Mouse (Mus musculus) mature B cell (primary cell): ENCODE data around the gene Flvcr2.

Experiments
- in situ Hi-C: fragments of 300-500 bp; cut with MboI; formaldehyde crosslinking; loops from 2 replicates; pipeline ENCODE4 v1.14.3; 2019

Flvcr2 gene

DNA sequence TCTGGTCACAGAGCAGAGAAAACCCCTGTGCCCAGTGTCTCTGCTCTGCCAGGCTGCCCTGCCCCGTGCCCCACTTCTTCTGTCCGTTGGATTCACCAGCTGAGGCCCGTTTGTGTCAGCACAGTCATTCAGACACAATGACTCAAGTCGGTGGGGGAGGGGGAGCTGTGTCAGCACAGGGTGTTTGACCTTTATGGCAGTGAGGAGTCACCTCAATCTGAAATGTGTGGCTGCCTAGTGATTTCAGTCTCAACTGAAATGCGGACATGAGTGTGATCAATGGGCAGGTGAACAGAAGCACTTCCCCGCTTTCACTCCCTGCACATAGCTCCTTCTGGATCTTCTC is 16.4 kb upstream of the Flvcr2 start:
- in situ Hi-C loops, result no loop called here

DNA sequence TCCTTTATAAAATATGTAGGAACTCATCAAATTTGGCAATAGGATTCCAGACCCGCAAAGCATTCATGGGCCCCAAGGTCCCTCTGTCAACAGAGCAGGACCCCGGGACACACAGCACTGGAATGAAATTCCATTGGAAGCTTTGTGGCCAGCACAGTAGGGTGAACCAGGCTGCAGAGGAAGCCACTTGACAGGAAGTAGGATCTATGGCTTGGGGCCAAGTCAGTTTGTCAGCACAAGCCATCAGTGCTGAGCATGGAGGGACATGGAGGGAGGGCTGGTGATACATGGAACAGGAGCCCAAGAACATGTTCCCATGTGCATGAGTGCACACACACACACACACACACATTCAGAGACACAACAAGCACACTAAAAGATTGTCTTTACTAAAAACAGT is 10.1 kb upstream of the Flvcr2 start:
- in situ Hi-C loops, result no loop called here

GRCm38 (mm10) chr12:85736960-85737359 is 9.4 kb upstream of the Flvcr2 start:
- in situ Hi-C loops, result no loop called here

- in situ Hi-C loops, result no loop called here
Observed at GRCm38 (mm10) chr12:85746696-85747219, 419 bp downstream of the Flvcr2 start.

GRCm38 (mm10) chr12:85747343-85747742 is 1.0 kb downstream of the Flvcr2 start:
- in situ Hi-C loops, result no loop called here

DNA sequence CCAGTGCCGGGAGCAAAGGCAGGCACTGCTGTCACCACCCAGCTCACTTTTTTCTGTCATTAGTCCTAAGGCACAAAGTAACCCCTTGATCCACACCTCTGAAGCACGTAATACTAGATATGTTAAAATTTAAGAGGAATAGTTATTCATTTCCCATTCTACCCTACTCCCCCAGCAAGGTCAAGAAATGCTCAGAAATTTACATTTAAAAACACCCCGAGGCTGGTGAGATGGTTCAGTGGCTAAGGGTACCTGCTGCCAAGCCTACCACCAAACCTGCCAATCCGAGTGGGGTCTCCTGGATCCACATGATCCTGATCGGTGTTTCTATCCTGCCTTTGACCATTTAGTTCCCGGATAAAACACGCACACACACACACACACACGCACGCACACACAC is 3.5 kb downstream of the Flvcr2 start:
- in situ Hi-C loops, result no loop called here

- in situ Hi-C loops, result no loop called here
Observed at GRCm38 (mm10) chr12:85752116-85752515, 5.8 kb downstream of the Flvcr2 start.

- in situ Hi-C loops, result no loop called here
Observed at GRCm38 (mm10) chr12:85753223-85753622, 6.9 kb downstream of the Flvcr2 start.

DNA sequence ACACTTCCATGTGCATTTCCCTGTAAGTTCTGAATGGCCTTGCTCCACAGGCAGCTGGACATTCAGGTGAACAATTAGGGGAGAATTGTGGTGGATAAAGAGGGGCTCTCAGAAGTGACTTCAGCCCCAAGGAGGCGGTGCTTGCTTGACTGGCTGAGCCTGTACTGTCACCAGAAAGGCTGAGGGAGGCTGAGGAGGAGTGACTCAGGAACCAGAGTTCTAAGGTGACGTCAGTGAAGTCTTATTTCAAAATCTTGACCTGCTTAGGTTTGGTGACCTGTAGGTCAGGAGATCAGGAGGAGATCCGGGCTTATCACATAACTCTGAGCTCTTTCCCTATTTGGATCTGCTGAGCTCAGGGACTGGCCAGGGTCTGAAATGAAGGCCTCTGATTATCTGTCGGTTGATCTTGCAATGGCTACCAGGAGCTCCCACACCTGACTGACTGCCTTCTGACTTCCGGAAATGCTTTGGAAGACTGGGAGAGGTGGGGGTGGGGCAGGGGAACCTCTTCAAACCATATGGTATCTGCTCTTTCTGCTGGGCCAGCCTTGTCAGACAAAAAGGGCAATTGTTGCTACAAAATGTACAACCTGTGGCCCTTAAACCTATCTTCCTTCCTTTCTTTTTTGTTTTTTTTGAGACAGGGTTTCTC is 8.4 kb downstream of the Flvcr2 start:
- in situ Hi-C loops, result no loop called here

- in situ Hi-C loops, result no loop called here
Observed at GRCm38 (mm10) chr12:85756455-85756854, 10.1 kb downstream of the Flvcr2 start.

DNA sequence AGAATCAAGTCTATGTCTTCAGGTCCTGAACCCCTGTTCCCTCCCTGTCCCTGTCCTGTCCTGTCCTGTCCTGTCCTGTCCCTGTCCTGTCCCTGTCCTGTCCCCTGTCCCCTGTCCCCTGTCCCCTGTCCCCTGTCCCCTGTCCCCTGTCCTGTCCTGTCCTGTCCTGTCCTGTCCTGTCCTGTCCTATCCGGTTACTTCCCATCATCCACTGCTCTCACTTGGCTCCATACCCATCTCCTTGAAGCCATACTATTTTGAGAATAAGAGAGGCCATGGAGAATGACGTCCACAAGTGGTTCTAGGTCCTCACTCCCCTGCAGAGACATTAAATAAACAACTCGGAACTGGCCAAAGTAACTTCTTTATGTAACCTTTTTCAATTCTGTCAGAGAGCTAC is 10.7 kb downstream of the Flvcr2 start:
- in situ Hi-C loops, result no loop called here

GRCm38 (mm10) chr12:85758741-85759140 is 12.4 kb downstream of the Flvcr2 start:
- in situ Hi-C loops, result no loop called here

DNA sequence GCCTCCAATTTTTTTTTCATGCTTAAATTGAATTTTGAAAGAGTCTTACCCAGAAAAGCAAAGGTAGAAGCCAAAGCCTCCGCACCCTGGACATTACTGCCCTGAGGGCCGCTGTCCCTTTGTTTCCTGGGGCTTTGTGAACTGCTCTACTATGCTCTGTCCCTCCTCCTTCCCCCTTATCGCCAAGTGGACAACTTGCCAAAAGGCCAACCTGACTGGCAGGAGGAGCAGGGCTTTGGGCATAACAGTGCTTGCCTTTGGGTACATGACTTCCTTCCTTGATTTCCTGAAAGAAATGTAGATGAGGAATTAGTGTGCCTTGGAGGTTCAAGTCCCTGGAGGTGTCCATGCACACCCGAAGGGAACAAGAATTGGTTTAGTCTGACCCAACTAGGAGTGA is 15.1 kb downstream of the Flvcr2 start:
- in situ Hi-C loops, result no loop called here

- in situ Hi-C loops, result no loop called here
Observed at GRCm38 (mm10) chr12:85764686-85765085, 18.3 kb downstream of the Flvcr2 start.

- in situ Hi-C loops, result no loop called here
Observed at GRCm38 (mm10) chr12:85766287-85766686, 19.9 kb downstream of the Flvcr2 start.

- in situ Hi-C loops, result no loop called here
Observed at GRCm38 (mm10) chr12:85767750-85768149, 21.4 kb downstream of the Flvcr2 start.

DNA sequence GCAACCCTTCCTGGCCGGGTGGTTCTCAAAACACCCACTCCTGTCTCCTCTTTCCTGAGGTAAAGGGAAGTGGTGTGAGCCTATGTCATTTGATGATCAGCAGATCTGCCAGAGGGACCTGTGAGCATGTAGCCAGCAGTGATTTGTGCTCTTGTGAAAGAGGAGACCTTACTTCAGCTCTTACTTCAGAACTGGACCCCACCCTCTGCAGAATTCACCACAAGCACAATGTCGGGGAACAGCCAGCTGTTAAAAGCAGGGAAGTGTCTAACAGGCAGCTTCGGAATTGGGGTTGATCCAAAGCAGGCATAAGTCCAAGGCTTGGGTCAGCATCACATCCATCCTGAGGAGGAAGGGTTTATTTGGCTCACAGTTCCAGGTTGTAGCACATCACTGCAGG is 25.0 kb downstream of the Flvcr2 start:
- in situ Hi-C loops, result no loop called here

DNA sequence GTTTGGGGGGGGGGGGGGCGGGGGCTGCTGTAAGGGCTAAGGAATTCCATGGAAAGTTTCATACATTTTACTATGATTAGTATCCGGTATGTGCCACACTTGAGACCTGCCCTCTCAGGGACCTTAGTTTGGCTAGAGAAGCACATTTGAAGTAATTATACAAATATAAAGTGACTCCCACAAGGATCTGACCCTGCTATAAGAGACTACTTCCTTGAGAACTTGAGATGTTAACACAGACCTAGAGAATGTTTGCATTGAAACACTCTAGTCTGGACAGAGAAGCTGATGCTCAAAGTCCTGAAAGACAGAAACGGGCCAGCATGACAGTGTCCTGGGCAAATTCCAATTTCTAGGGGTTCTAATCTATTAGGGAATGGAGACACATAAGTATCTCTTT is 32.6 kb downstream of the Flvcr2 start:
- in situ Hi-C loops, result no loop called here

- in situ Hi-C loops, result no loop called here
Observed at GRCm38 (mm10) chr12:85779707-85780106, 33.4 kb downstream of the Flvcr2 start.

GRCm38 (mm10) chr12:85781606-85782005 is 35.3 kb downstream of the Flvcr2 start:
- in situ Hi-C loops, result no loop called here

DNA sequence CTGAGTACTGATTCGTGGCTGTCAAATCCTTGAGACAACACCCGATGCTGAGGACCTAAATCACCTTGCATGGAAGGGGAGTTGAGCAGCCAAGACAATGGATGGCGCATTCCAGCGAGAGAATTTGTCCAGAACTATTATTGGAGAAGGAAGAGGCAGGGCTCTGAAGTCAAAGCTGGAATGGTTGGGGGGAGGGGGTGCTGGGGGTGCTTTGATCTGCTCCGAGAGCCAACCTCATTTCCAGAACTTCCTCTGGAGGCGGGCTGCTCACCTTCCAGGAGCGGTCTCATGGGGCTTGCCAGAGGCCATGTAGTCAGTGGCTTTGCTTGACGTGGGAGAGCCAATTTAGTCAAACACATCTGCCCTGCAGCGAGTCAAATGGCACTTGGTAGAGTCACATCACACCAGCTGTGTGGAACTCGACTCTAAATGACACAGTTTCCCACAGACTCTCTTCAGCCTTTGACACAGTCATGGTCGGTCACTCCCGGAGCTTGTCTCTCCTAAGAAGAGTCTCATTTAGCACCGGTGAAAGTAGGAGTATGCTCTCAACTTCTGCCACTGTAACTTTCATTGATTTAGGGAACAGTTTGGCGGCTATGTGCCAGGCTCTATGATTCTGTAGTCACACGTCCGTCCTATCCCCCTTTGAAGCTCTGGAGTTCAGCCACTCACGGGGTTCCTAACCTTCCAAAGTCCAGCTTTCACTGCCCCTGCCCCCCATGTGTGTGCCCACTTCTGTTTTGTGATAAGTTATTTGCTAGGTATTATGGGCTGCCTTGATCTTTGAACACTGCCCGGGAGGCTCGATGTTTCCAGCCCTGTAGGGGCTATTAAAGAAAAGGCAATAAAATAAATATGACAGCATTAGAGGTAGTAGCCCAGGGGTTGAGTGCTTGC is 38.8 kb downstream of the Flvcr2 start:
- in situ Hi-C loops, result no loop called here

DNA sequence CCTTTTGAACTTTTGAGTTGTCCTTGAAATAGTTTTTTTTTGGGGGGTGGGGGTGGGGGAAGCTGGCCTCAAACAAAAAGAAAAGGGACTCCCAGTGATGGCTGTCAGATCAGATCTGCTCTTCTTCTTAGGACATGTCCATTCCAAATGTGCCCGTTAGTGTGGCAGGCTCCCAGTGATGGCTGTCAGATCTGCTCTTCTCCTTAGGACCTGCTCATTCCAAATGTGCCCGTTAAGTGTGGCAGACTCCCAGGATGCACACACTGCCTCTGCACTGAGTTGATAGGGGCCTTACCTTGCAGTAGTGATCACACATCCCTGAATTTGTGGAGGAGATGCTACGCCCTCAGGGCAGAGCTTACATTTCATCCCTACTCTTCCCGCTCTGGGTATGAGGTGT is 45.8 kb downstream of the Flvcr2 start:
- in situ Hi-C loops, result no loop called here

DNA sequence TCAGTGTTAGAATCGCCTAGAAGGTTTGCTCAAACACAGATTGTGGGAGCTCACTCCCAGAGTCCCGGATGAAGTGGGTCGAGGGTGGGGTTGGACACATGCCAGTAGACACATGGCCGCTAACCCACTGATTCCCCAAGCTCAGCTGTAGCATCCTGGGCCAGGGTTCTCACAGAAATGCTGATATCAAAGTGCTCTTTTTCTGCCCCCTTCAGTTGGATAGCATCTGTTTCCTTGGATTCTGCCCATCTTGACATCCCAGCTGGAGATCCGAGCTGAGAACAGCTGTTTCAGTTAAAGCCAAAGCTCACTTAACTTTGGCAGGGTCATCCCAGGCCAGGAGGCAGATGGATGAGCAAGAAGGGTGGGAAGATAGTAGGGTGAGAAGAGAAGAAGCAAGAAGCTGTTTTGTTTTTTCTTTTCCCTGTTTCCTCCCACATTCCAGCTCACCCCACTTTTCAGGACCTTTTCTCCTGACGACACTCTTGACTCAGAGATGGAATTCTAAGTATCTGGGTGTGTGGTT is 46.5 kb downstream of the Flvcr2 start:
- in situ Hi-C loops, result no loop called here
